Mouse (Mus musculus): ENCODE measurements at regions not wholly inside any gene's neighbourhood (a gene's known extent, or its start where the extent isn't known, plus 50 kb on each side); places are given as distances from the start of the nearest gene placed in this dataset.

DNA sequence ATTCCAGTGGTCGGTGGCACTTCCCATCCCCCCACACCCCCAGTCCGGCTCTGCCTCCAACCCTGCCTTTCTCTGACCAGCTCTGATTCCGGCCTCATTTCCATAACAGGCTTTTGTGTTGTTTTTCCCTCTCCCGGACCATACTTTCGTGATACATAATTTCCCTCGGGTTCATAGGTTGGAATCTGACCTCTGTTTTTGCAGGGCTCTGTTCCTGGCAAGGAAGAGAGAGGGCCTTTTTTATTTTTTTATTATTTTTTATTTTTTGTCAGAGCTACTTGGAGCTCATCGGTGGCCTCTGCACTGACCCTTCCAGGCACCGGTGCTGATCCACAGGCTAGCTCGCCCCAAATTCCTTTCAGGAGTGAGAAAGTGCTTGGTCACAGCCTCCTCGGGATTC lies 1477.7 kb upstream of the Gulo start:
- Histone ChIP-seq H3K27ac (ENCODE audit: insufficient read depth, low read depth, low read length) (no peak overlapping the region), H3K4me1 (ENCODE audit: control insufficient read depth, insufficient read depth, low read length) (no peaks in the 10 kb centered on the region)
- no peak for TF ChIP-seq CTCF (IDR thresholded peaks at IDR 0.05; ENCODE audit: low read depth, low read length)
- TF ChIP-seq POLR2A (IDR thresholded peaks at IDR 0.05; ENCODE audit: borderline replicate concordance, low read depth, low read length) = no peak

DNA sequence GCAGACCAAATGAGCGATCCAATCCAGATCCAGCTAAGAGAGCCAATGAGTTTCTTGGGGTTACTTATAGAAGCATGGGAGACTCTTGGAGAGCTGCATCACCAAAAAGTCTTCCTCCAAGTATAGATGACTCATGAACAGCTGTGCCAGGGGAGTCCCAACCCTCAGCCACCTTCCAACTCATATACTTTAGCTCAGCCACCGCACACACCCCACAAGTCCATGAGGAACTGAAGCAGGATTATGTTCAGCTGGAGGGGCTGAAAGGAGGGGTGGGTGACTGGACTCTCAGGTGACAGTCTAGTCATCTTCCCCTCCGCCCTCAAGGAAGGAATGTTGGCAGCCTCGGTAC lies 1476.4 kb upstream of the Gulo start:
- H3K4me3 ChIP-seq (ENCODE audit: insufficient read depth, low read length) = no peak overlapping the region
- TF ChIP-seq CTCF (IDR thresholded peaks at IDR 0.05; ENCODE audit: low read depth, low read length) = no peak
- no peaks in the 10 kb centered on the region for H3K4me1 ChIP-seq (ENCODE audit: control insufficient read depth, insufficient read depth, low read length)
- no peak overlapping the region for H3K27ac ChIP-seq (ENCODE audit: insufficient read depth, low read depth, low read length)

More for the DNA sequence above, 1477.7 kb upstream of the Gulo start:
- H3K4me3 ChIP-seq (ENCODE audit: insufficient read depth, low read length) = no peak overlapping the region

DNA sequence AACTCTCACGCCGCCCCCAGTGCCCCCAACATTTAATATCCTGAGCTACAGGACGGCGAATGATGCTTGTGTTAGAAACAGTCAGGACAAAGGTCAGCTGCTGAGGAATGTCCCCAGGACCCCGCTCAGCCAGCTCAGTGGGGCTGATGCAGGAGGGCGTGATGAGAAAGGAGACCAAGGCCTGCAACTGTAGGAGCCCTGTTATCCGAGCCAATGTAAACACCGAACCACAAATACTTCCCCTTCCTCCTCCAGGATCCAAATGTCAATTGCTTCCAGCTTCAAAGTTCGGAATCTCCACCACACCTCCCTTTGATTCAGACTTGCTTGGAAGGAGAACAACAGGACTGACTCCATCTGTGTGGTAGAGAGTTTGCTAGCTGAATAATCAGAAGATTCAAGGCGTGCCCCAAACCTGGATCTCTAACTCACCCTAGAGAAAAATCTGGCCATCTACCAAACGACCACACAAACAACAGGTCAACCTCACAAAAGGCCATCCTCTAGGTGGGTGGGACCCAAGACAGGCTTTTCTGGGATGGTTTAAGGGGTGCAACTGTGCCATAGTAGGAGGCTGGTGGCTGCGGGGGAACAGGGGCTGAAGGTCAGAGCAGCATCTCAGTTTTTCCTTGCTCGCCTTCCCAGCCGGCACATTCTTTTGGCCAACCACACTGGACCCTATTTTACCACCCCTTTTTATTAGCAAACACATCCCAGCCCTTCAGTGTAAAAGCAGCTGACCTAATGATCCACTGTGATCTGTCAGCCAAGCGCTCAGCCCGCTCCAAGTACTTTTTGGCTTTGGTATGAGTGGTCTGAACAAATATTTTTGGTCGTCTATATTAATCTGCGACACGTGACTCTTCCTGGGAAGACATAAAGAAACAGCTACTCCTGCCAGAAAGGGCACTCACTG lies 1475.8 kb upstream of the Gulo start:
- Histone ChIP-seq H3K4me3 (ENCODE audit: insufficient read depth, low read length) (no peak overlapping the region), H3K27ac (ENCODE audit: insufficient read depth, low read depth, low read length) (no peak overlapping the region), H3K4me1 (ENCODE audit: control insufficient read depth, insufficient read depth, low read length) (no peaks in the 10 kb centered on the region)
- TF ChIP-seq POLR2A (IDR thresholded peaks at IDR 0.05; ENCODE audit: borderline replicate concordance, low read depth, low read length) = no peak
- no peak for TF ChIP-seq CTCF (IDR thresholded peaks at IDR 0.05; ENCODE audit: low read depth, low read length)

Measured in bone marrow macrophage, adult 2 months (primary cell).